Mouse (Mus musculus) midbrain, postnatal 0 days (tissue): ENCODE results near the gene Ncam1. TPM values are rescaled to one million over a fixed set of nuclear protein-coding genes. Genes with fewer than 3 reads are reported as not detected.

ENCODE experiments used
- ATAC-seq: fragments of 200-750 bp; cut with Nextera tagmentation; 2 replicates; pipeline ENCODE4 v1.8.0; 2017; ENCODE audit warnings: moderate number of reproducible peaks, mild to moderate bottlenecking, moderate TSS enrichment, moderate library complexity; ENCODE audit not compliant: low FRiP score
- DNase-seq: peaks from one replicate; pipeline ENCODE4 v3.0.0-alpha.2; 2015; ENCODE audit warnings: low spot score
- H3K27ac ChIP-seq: fragments of 300-500 bp; sonication (generic); 2 replicates; pipeline ENCODE4 v1.5.1; 2014; ENCODE audit warnings: low read depth, mild to moderate bottlenecking, low read length, mixed read lengths
- H3K27me3 ChIP-seq: fragments of 300-500 bp; sonication (generic); 2 replicates; pipeline ENCODE4 v1.6.1; 2014; ENCODE audit warnings: low read length, control low read depth, mixed read lengths; ENCODE audit not compliant: insufficient read depth
- H3K36me3 ChIP-seq: fragments of 300-500 bp; sonication (generic); 2 replicates; pipeline ENCODE4 v1.6.1; 2014; ENCODE audit warnings: low read length, control low read depth, mixed read lengths; ENCODE audit not compliant: insufficient read depth
- H3K4me1 ChIP-seq: fragments of 300-500 bp; sonication (generic); 2 replicates; pipeline ENCODE4 v1.6.1; 2014; ENCODE audit warnings: mild to moderate bottlenecking, control low read depth, antibody characterized with exemption, low read length, mixed read lengths; ENCODE audit not compliant: insufficient read depth
- H3K4me2 ChIP-seq: fragments of 300-500 bp; sonication (generic); 2 replicates; pipeline ENCODE4 v1.6.1; 2014; ENCODE audit warnings: low read depth, mild to moderate bottlenecking, low read length, mixed read lengths; ENCODE audit not compliant: poor library complexity, severe bottlenecking
- H3K4me3 ChIP-seq: fragments of 300-500 bp; sonication (generic); 2 replicates; pipeline ENCODE4 v1.5.1; 2014; ENCODE audit warnings: low read depth, mild to moderate bottlenecking, low read length, moderate library complexity
- H3K9ac ChIP-seq: fragments of 300-500 bp; sonication (generic); replicated peaks from 2 replicates; pipeline ENCODE4 v1.6.1; 2014; ENCODE audit warnings: mild to moderate bottlenecking, low read length, moderate library complexity, mixed read lengths; ENCODE audit not compliant: poor library complexity, severe bottlenecking
- H3K9me3 ChIP-seq: fragments of 300-500 bp; sonication (generic); 2 replicates; pipeline ENCODE4 v1.6.1; 2016; ENCODE audit warnings: low read length, control low read depth
- CTCF ChIP-seq: IDR thresholded peaks from 2 replicates; pipeline ENCODE4 v1.5.1; 2016; ENCODE audit warnings: antibody characterized with exemption, mild to moderate bottlenecking
- WGBS: fragments of 180-500 bp; shearing (Covaris S2); extraction: QIAGEN DNeasy Blood & Tissue Kit; methylation state at CpG from one replicate; pipeline ENCODE4 v1.1.7; 2014; 5-methylcytosine and 5-hydroxymethylcytosine counted together
- polyA plus RNA-seq: library from polyadenylated mRNA; unstranded; fragments of >200 nt; fragmentation: Nextera tagmentation; extraction: Ambion mirVana; gene quantifications from 2 replicates; pipeline ENCODE4 v1.2.1, GENCODE M21; 2015
- total RNA-seq: library from RNA; depleted of rRNA; stranded (reverse); fragments of >200 nt; gene quantifications from 2 replicates; pipeline ENCODE4 v1.2.3, GENCODE M21; 2014

Gene Ncam1
- total and polyA plus RNA-seq, 2 experiments from 2014 or later, result 603 to 685 TPM

GRCm38 (mm10) chr9:49635668-49636326, 162.9 kb downstream of the Ncam1 start:
- TF ChIP-seq CTCF, result no peak
- 41% methylated on average over 11 of the region's 11 CpGs for WGBS
- H3K27ac ChIP-seq, result peak overlapping the region; percentile 34; the same call in 1 of the 2 replicates
- H3K9me3 ChIP-seq, result no peaks in the 10 kb centered on the region
- no peaks in the 10 kb centered on the region for H3K27me3 ChIP-seq
- no peak overlapping the region for H3K4me2 ChIP-seq
- no peak overlapping the region for H3K9ac ChIP-seq
- ATAC-seq (no peak), DNase-seq (peak; percentile 35)
- peaks cover 14% of the 10 kb centered on the region for H3K4me1 ChIP-seq
- no peaks in the 10 kb centered on the region for H3K36me3 ChIP-seq
- no peak overlapping the region for H3K4me3 ChIP-seq

GRCm38 (mm10) chr9:49632591-49632990, 166.1 kb downstream of the Ncam1 start:
- ATAC-seq (no peak), DNase-seq (no peak)
- peaks cover 8% of the 10 kb centered on the region for H3K4me1 ChIP-seq
- H3K4me2 ChIP-seq, result no peak overlapping the region
- H3K27ac ChIP-seq, result no peak overlapping the region
- no peak overlapping the region for H3K9ac ChIP-seq
- H3K27me3 ChIP-seq, result no peaks in the 10 kb centered on the region
- no peak for TF ChIP-seq CTCF
- no peak overlapping the region for H3K4me3 ChIP-seq
- no peaks in the 10 kb centered on the region for H3K9me3 ChIP-seq
- H3K36me3 ChIP-seq, result no peaks in the 10 kb centered on the region
- 96% methylated on average over 2 of the region's 2 CpGs for WGBS

DNA sequence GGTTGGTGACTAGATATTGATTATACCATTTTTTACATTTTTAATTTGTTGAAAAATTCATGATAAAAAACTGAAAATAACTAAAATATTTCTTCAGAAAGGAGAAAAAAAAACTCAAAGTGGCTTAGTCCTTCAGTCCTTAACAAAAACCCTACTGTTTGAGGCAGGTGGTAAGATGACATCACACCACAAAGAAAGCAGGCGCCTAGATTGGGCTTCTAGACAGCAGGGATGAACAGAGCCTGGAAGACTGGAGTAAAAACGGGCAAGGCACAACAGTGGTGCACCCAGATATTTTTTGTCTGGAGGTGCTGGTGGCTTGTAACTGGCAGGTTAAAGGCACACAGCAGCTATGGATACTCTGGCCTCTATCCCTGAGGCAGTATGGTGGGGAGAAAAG, 168.4 kb downstream of the Ncam1 start:
- ATAC-seq, result no peak
- H3K27ac ChIP-seq, result no peak overlapping the region
- no peak overlapping the region for H3K9ac ChIP-seq
- 77% methylated on average over 2 of the region's 2 CpGs for WGBS
- TF ChIP-seq CTCF, result no peak
- H3K4me2 ChIP-seq, result no peak overlapping the region
- no peaks in the 10 kb centered on the region for H3K27me3 ChIP-seq
- peaks cover 7% of the 10 kb centered on the region; the same call in 1 of the 2 replicates for H3K4me1 ChIP-seq
- no peak overlapping the region for H3K4me3 ChIP-seq
- no peaks in the 10 kb centered on the region for H3K9me3 ChIP-seq
- DNase-seq, result no peak
- no peaks in the 10 kb centered on the region for H3K36me3 ChIP-seq

DNA sequence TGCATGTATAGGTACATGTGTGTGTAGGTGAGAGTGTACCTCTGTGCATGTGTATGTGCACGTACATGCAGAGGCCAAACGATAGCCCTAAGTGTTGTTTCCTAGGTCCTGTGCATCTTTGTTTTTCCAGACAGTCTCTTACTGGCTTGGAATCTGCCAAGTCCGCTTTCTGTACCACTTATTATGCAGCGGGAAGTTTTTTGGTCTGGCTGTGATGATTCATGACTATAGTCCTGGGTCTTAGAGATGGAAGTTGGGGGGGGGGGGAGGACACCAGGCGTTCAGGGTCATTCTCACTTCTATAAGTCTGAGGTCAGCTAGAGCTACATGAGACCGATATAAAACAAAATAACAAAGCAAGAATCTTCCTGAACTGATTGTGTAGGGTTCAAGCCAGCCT, 173.8 kb downstream of the Ncam1 start:
- Histone ChIP-seq H3K9ac (no peak overlapping the region), H3K36me3 (no peaks in the 10 kb centered on the region), H3K4me2 (no peak overlapping the region), H3K4me1 (peaks cover 24% of the 10 kb centered on the region), H3K4me3 (no peak overlapping the region), H3K9me3 (no peaks in the 10 kb centered on the region), H3K27me3 (no peaks in the 10 kb centered on the region), H3K27ac (no peak overlapping the region)
- ATAC-seq (no peak), DNase-seq (no peak)
- 69% methylated on average over 6 of the region's 6 CpGs for WGBS
- TF ChIP-seq CTCF, result no peak

DNA sequence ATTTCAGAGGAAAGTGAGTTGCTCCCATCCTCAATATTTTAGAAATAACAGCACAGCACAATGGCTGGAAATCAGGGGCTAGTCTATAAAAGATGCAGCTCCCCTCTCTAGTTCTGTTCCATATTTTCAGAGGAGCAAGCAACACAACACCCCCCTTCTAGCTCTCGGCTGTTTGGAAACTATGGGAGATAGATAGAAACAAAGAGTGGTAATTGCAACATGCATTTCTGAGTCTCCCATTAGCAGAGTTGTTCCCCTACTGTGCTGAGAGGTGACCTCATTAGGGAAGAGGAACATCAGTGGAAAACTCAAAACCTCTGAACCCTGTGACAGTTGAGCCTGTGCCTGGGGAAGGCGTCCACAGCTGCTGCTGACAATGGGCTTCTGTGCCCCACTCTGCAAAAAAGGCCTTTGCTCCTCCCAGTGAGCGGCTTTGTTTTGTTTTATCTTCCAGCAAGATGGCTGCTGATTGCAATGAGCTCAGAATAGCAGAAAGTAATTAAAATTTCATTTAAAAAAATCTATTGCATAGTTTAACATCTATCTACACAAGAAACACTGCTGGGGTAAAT, 174.7 kb downstream of the Ncam1 start:
- H3K4me1 ChIP-seq, result peaks cover 24% of the 10 kb centered on the region
- no peak overlapping the region for H3K9ac ChIP-seq
- no peaks in the 10 kb centered on the region for H3K27me3 ChIP-seq
- H3K9me3 ChIP-seq, result no peaks in the 10 kb centered on the region
- no peaks in the 10 kb centered on the region for H3K36me3 ChIP-seq
- no peak overlapping the region for H3K4me3 ChIP-seq
- 20% methylated on average over 3 of the region's 3 CpGs for WGBS
- no peak for TF ChIP-seq CTCF
- DNase-seq (no peak), ATAC-seq (no peak)
- H3K4me2 ChIP-seq, result no peak overlapping the region
- H3K27ac ChIP-seq, result peak overlapping the region; percentile 58; the same call in 1 of the 2 replicates

GRCm38 (mm10) chr9:49622928-49623676, 175.6 kb downstream of the Ncam1 start:
- Histone ChIP-seq H3K27ac (peak overlapping the region; percentile 58), H3K27me3 (no peaks in the 10 kb centered on the region), H3K36me3 (no peaks in the 10 kb centered on the region), H3K9me3 (no peaks in the 10 kb centered on the region), H3K4me2 (no peak overlapping the region), H3K9ac (no peak overlapping the region), H3K4me1 (peaks cover 24% of the 10 kb centered on the region), H3K4me3 (no peak overlapping the region)
- DNase-seq (peak; percentile 70), ATAC-seq (no peak)
- 35% methylated on average over 9 of the region's 9 CpGs for WGBS
- no peak for TF ChIP-seq CTCF
